Mouse (Mus musculus) cortical plate, adult 2 months (tissue): ENCODE measurements around the gene Zfp605.
"Not testable (repeated sequence)": the region's sequence is repeated elsewhere in the genome, so short reads cannot be mapped to it uniquely, and the experiment has no call there.

Experiments
- CTCF ChIP-seq: fragments of 200-500 bp; IDR thresholded peaks from 2 replicates; pipeline ENCODE4 v1.5.1; 2011; ENCODE audit warnings: mild to moderate bottlenecking, control low read depth, low read length; ENCODE audit not compliant: insufficient read depth; ENCODE audit errors: extremely low read depth
- POLR2A ChIP-seq: fragments of 200-500 bp; IDR thresholded peaks from 2 replicates; pipeline ENCODE4 v1.6.1; 2011; ENCODE audit warnings: mild to moderate bottlenecking, low read length, control low read depth; ENCODE audit not compliant: insufficient read depth; ENCODE audit errors: extremely low read depth

- not testable (repeated sequence) for TF ChIP-seq CTCF, POLR2A
Observed at GRCm38 (mm10) chr5:110072413-110072812, 37.5 kb upstream of the Zfp605 start, which contains the start of gene Gm17655.
